Mouse (Mus musculus) B cell, adult 2 months (primary cell): ENCODE results near the gene Nol6.

Experiments used
- DNase-seq, 2 experiments: peaks; one replicate each; pipeline ENCODE4 v3.0.0; 2022

Gene Nol6

GRCm38 (mm10) chr4:41078726-41079125 lies 45.5 kb downstream of the Nol6 start:
- no peak for DNase-seq

- DNase-seq: no peak
Measured at GRCm38 (mm10) chr4:41074461-41074860, 49.8 kb downstream of the Nol6 start.

GRCm38 (mm10) chr4:41073008-41073817 lies 51.0 kb downstream of the Nol6 start:
- DNase-seq: no peak

- no peak for DNase-seq
Measured at GRCm38 (mm10) chr4:41071500-41072429, 52.5 kb downstream of the Nol6 start.

GRCm38 (mm10) chr4:41065196-41065595 lies 59.1 kb downstream of the Nol6 start:
- DNase-seq: no peak
